Mouse (Mus musculus): Measurements from ENCODE around the gene Cldn10. TPM values are rescaled to one million over a fixed set of nuclear protein-coding genes. Genes with fewer than 3 reads are reported as not detected.

Gene Cldn10
- polyA plus RNA-seq, 1 experiment from 2014 or later = 1.4 TPM

GRCm38 (mm10) chr14:118765951-118766350 lies 21.8 kb upstream of the Cldn10 start:
- H3K9me3 ChIP-seq = no peaks in the 10 kb centered on the region
- no peaks in the 10 kb centered on the region for H3K4me1 ChIP-seq
- H3K27ac ChIP-seq = no peak overlapping the region
- no peak overlapping the region for H3K4me3 ChIP-seq
- no peak for ATAC-seq (ENCODE audit: insufficient number of reproducible peaks, low FRiP score, low TSS enrichment, low read depth)
- H3K4me2 ChIP-seq = no peak overlapping the region
- WGBS = 79% methylated on average over 7 of the region's 7 CpGs
- H3K36me3 ChIP-seq = no peaks in the 10 kb centered on the region
- 0 out of 2 replicates have a peak, but pooled peaks cover 14% of the 10 kb centered on the region for H3K27me3 ChIP-seq
- no peak overlapping the region for H3K9ac ChIP-seq

DNA sequence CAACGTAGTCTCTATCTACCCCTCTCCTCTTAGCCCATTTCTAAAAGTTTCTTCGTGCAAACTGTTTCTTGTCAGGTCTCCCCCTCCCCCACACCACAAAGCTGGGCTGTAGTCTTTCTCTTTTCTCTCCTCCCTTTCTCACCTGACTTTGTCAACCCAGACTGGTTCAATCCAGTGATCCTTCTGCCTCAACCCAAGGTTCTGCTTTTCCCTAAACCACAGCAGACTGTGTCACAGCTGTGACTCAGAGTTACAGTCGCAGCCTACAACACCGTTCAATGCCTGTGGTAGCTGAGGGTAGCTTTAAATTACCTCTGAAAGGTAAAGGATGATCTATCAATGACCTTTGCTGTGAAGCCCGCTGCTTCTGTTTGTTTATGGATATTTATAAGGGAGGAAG lies 21.3 kb upstream of the Cldn10 start:
- Histone ChIP-seq H3K9ac (no peak overlapping the region), H3K27me3 (0 out of 2 replicates have a peak, but pooled peaks cover 14% of the 10 kb centered on the region), H3K4me2 (no peak overlapping the region), H3K4me3 (no peak overlapping the region), H3K4me1 (no peaks in the 10 kb centered on the region), H3K36me3 (no peaks in the 10 kb centered on the region), H3K9me3 (no peaks in the 10 kb centered on the region), H3K27ac (no peak overlapping the region)
- 80% methylated on average over 5 of the region's 5 CpGs for WGBS
- ATAC-seq (ENCODE audit: insufficient number of reproducible peaks, low FRiP score, low TSS enrichment, low read depth) = no peak

- 0 out of 2 replicates have a peak, but pooled peaks have one; percentile 63 for ATAC-seq (ENCODE audit: insufficient number of reproducible peaks, low FRiP score, low TSS enrichment, low read depth)
- H3K27ac ChIP-seq = no peak overlapping the region
- 29% methylated on average over 14 of the region's 14 CpGs for WGBS
Observed at GRCm38 (mm10) chr14:118767673-118768353, 19.9 kb upstream of the Cldn10 start.

DNA sequence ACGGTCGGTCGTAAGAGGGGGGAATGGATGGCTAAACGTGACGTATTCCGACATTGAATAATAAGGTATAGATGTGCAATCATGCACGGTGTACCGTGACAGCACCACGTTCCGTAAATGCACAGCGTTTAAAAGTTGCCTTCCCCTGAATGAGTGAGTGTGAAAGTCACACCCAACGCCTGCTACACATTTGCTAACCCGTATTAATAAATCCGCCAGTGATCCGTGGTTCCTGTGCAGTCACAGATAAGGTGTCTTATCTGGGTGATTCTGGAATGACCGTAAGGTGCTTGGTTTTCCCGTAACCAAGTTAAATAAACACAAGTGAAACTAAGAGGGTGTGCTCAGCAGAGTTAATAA lies 19.4 kb upstream of the Cldn10 start:
- H3K4me3 ChIP-seq = no peak overlapping the region
- 58% methylated on average over 17 of the region's 17 CpGs for WGBS
- no peak overlapping the region for H3K4me2 ChIP-seq
- no peaks in the 10 kb centered on the region for H3K9me3 ChIP-seq
- H3K9ac ChIP-seq = no peak overlapping the region
- no peak for ATAC-seq (ENCODE audit: insufficient number of reproducible peaks, low FRiP score, low TSS enrichment, low read depth)
- H3K36me3 ChIP-seq = no peaks in the 10 kb centered on the region
- H3K4me1 ChIP-seq = no peaks in the 10 kb centered on the region
- H3K27me3 ChIP-seq = 0 out of 2 replicates have a peak, but pooled peaks cover 14% of the 10 kb centered on the region
- H3K27ac ChIP-seq = no peak overlapping the region

More at GRCm38 (mm10) chr14:118767673-118768353, 19.9 kb upstream of the Cldn10 start:
- H3K4me3 ChIP-seq = no peak overlapping the region
- no peaks in the 10 kb centered on the region for H3K9me3 ChIP-seq
- no peaks in the 10 kb centered on the region for H3K36me3 ChIP-seq
- no peak overlapping the region for H3K9ac ChIP-seq
- no peaks in the 10 kb centered on the region for H3K4me1 ChIP-seq
- H3K4me2 ChIP-seq = no peak overlapping the region
- 0 out of 2 replicates have a peak, but pooled peaks cover 14% of the 10 kb centered on the region for H3K27me3 ChIP-seq

DNA sequence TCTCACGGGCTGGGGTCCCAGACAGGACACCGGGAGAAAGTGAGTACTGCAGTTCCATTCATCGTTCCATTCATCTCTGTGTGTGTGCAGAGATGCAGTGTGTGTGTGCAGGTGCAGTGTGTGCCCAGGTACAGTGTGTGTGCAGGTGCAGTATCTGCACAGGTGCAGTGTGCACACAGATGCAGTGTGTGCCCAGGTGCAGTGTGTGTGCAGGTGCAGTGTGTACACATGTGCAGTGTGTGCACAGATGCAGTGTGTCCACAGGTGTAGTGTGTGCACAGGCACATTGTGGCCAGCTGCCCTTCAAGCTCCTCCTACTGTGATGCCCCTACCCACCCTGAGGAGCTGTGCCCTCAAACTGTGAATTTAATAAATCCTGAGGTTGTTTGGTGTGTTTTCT lies 14.0 kb upstream of the Cldn10 start:
- Histone ChIP-seq H3K4me3 (no peak overlapping the region), H3K4me2 (no peak overlapping the region), H3K9ac (no peak overlapping the region), H3K36me3 (no peaks in the 10 kb centered on the region), H3K4me1 (no peaks in the 10 kb centered on the region), H3K9me3 (no peaks in the 10 kb centered on the region), H3K27ac (no peak overlapping the region), H3K27me3 (0 out of 2 replicates have a peak, but pooled peaks cover 9% of the 10 kb centered on the region)
- WGBS = 92% methylated on average over 3 of the region's 3 CpGs
- no peak for ATAC-seq (ENCODE audit: insufficient number of reproducible peaks, low FRiP score, low TSS enrichment, low read depth)

DNA sequence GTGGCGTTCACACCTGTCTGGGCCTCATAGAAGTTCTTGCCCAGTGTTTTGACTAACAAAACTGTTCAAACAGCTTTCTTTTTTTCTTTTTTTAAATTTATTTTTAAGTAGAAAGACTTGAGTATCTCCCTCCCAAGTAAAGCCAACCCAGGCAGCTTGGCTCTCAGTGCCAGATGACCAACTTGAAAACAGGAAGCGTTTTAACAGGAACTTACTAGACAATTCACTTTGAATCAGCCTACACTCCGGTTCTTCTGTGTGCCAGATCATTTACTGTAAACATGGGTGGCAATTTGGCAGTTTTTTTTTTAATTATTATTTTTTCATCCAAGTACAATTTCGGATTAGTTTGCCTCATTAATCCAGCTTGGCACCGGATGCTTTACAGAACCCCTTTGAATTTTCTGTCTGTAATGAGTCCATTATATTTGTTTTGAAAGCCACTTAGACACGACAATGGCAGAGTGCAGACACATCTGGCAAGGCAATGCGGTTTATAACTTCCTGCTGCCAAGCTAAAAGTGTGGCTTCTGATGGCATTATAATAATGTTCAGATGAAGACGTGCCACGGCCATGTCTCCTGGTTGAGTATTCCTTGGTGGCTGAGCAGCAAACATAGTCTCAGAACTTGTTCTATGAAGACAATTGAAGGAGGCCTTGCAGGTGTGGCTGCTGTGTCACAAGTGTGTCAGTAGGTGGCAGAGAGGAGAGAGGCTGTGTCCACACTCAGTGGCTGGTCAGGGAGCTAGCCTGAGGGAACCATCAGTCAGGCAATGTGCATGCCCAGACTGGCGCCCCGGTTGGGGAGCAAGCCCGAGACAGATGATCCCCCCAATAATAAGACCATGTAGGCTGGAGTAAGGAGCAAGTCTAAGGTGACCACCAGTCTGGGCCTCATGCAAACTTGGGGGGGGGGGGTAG lies 12.9 kb upstream of the Cldn10 start:
- WGBS = 62% methylated on average over 12 of the region's 12 CpGs
- H3K4me1 ChIP-seq = no peaks in the 10 kb centered on the region
- ATAC-seq (ENCODE audit: insufficient number of reproducible peaks, low FRiP score, low TSS enrichment, low read depth) = no peak

DNA sequence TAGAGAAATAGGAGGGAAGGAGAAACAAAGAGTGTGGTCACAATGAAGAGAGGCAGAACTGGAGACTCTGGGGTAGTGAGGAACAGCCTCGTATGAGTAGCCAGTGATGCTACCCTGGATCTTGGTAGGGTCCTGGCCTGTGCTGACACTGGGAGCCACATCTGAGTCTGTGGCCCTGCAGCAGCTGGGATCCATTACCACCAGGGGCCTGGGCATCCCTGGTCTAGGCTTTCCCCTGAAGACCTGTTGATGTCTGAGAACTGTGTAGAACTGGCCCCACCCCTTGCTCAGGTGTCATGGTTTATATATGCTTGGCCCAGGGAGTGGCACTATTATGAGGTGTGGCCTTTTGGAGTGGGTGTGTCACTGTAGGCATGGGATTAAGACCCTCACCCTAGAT lies 12.2 kb upstream of the Cldn10 start:
- H3K36me3 ChIP-seq = no peaks in the 10 kb centered on the region
- WGBS = 76% methylated on average over 1 of the region's 1 CpGs
- H3K27ac ChIP-seq = no peak overlapping the region
- no peak overlapping the region for H3K9ac ChIP-seq
- H3K4me2 ChIP-seq = no peak overlapping the region
- no peak overlapping the region for H3K4me3 ChIP-seq
- ATAC-seq (ENCODE audit: insufficient number of reproducible peaks, low FRiP score, low TSS enrichment, low read depth) = no peak
- H3K4me1 ChIP-seq = no peaks in the 10 kb centered on the region
- no peaks in the 10 kb centered on the region for H3K9me3 ChIP-seq
- H3K27me3 ChIP-seq = no peaks in the 10 kb centered on the region

More for the DNA sequence above, 12.9 kb upstream of the Cldn10 start:
- H3K4me2 ChIP-seq = no peak overlapping the region
- H3K27ac ChIP-seq = no peak overlapping the region
- H3K36me3 ChIP-seq = no peaks in the 10 kb centered on the region
- no peak overlapping the region for H3K9ac ChIP-seq
- H3K4me3 ChIP-seq = no peak overlapping the region
- H3K27me3 ChIP-seq = no peaks in the 10 kb centered on the region
- H3K9me3 ChIP-seq = no peaks in the 10 kb centered on the region

GRCm38 (mm10) chr14:118776372-118776771 lies 11.3 kb upstream of the Cldn10 start:
- Histone ChIP-seq H3K9me3 (no peaks in the 10 kb centered on the region), H3K4me2 (no peak overlapping the region), H3K27ac (no peak overlapping the region), H3K4me3 (no peak overlapping the region), H3K27me3 (no peaks in the 10 kb centered on the region), H3K9ac (no peak overlapping the region), H3K36me3 (no peaks in the 10 kb centered on the region), H3K4me1 (no peaks in the 10 kb centered on the region)
- no peak for ATAC-seq (ENCODE audit: insufficient number of reproducible peaks, low FRiP score, low TSS enrichment, low read depth)
- 83% methylated on average over 2 of the region's 2 CpGs for WGBS

- no peaks in the 10 kb centered on the region for H3K36me3 ChIP-seq
- H3K9me3 ChIP-seq = no peaks in the 10 kb centered on the region
- WGBS = 92% methylated on average over 4 of the region's 4 CpGs
- no peak overlapping the region for H3K27ac ChIP-seq
- no peaks in the 10 kb centered on the region for H3K27me3 ChIP-seq
- H3K4me3 ChIP-seq = no peak overlapping the region
- H3K9ac ChIP-seq = no peak overlapping the region
- ATAC-seq (ENCODE audit: insufficient number of reproducible peaks, low FRiP score, low TSS enrichment, low read depth) = no peak
- no peaks in the 10 kb centered on the region for H3K4me1 ChIP-seq
- no peak overlapping the region for H3K4me2 ChIP-seq
Observed at GRCm38 (mm10) chr14:118777478-118777877, 10.2 kb upstream of the Cldn10 start.

DNA sequence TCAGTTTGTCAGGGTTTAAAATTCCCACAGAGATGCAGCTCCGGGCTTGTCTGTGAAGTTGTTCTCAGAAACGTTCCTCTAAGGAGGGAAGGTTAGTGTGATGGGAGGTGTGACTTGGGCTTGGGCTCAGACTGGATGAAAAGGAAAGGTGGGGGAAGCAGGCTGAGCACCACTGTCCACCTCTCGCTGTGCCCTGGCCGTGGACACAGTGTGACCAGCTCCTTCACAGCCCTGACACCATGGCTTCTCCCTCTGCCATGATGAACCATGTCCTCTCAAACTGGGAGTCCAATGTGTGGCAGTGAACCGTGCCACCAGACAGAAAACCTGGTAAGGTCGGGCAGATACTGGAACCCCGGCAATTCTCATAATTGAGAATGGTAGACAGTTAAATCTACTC lies 6.1 kb upstream of the Cldn10 start:
- 84% methylated on average over 7 of the region's 7 CpGs for WGBS
- H3K36me3 ChIP-seq = no peaks in the 10 kb centered on the region
- H3K4me2 ChIP-seq = no peak overlapping the region
- H3K27ac ChIP-seq = no peak overlapping the region
- no peaks in the 10 kb centered on the region for H3K27me3 ChIP-seq
- H3K9me3 ChIP-seq = no peaks in the 10 kb centered on the region
- no peak for ATAC-seq (ENCODE audit: insufficient number of reproducible peaks, low FRiP score, low TSS enrichment, low read depth)
- no peak overlapping the region for H3K9ac ChIP-seq
- no peak overlapping the region for H3K4me3 ChIP-seq
- no peaks in the 10 kb centered on the region for H3K4me1 ChIP-seq

DNA sequence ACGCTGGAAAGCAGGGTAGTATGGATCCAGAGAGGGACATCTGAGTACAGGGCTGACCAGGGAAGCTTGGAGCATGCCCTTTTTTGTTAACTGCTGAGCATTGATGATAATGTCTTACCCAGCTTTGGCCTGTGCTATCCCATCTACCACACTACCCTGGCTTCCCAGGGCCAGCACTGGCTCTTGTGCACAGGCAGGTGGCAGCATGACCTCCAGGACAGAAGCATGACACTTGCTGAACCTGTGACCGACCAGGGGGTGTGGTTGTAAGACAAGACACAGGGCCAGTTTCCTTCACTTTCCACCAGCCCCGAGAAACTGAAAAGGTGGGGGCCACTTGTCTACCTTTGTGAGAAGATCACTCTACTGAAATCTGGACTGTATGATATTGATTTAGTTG lies 5.5 kb upstream of the Cldn10 start:
- Histone ChIP-seq H3K4me1 (no peaks in the 10 kb centered on the region), H3K9ac (no peak overlapping the region), H3K27ac (no peak overlapping the region), H3K4me2 (no peak overlapping the region), H3K9me3 (no peaks in the 10 kb centered on the region), H3K36me3 (no peaks in the 10 kb centered on the region), H3K27me3 (no peaks in the 10 kb centered on the region), H3K4me3 (no peak overlapping the region)
- ATAC-seq (ENCODE audit: insufficient number of reproducible peaks, low FRiP score, low TSS enrichment, low read depth) = no peak
- WGBS = 57% methylated on average over 3 of the region's 3 CpGs

GRCm38 (mm10) chr14:118783326-118783935 lies 4.3 kb upstream of the Cldn10 start:
- Histone ChIP-seq H3K9ac (no peak overlapping the region), H3K27ac (no peak overlapping the region), H3K4me3 (no peak overlapping the region), H3K36me3 (no peaks in the 10 kb centered on the region), H3K4me1 (no peaks in the 10 kb centered on the region), H3K4me2 (no peak overlapping the region), H3K27me3 (no peaks in the 10 kb centered on the region), H3K9me3 (no peaks in the 10 kb centered on the region)
- 53% methylated on average over 17 of the region's 17 CpGs for WGBS
- no peak for ATAC-seq (ENCODE audit: insufficient number of reproducible peaks, low FRiP score, low TSS enrichment, low read depth)
